Mouse (Mus musculus) c-Kit-positive CD71-negative TER-119-negative erythroid progenitor cells, embryonic 14.5 days (primary cell): ENCODE data around the gene Ppp6r2.

Source experiments
- DNase-seq: peaks from one replicate; pipeline ENCODE4 v3.0.0-alpha.2; 2013; ENCODE audit warnings: low read depth

The Ppp6r2 gene

GRCm38 (mm10) chr15:89210915-89211715, at the start of gene Ppp6r2:
Gene Ppp6r2 (plus strand): TSS chr15:89211553.
- no peak for DNase-seq

- DNase-seq = no peak
Observed at GRCm38 (mm10) chr15:89165478-89165877, 45.9 kb upstream of the Ppp6r2 start.

- DNase-seq = no peak
Observed at GRCm38 (mm10) chr15:89168922-89169321, 42.4 kb upstream of the Ppp6r2 start.

DNA sequence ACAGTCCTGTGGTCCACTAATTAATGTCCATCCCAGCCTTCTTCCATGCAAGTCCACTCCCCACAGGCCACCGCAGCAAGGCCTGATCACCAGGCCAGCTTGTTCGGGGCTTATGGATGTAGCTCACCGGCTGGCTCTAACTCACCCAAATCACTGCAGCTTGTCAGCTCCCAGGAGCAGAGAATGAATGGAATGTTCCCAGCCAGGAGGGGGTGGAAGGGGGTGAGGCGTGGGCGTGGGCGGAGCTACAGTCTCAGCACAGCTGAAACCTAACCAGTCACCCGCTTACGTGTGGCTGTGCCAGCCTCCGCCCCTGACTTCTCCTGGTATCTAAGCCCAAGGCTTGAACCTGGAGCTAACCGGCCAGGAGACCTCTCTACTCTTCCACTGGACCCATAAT, 41.9 kb upstream of the Ppp6r2 start:
- DNase-seq = no peak

GRCm38 (mm10) chr15:89170102-89170501, 41.3 kb upstream of the Ppp6r2 start:
- DNase-seq = no peak

GRCm38 (mm10) chr15:89171526-89172051, 39.8 kb upstream of the Ppp6r2 start:
- DNase-seq = no peak

DNA sequence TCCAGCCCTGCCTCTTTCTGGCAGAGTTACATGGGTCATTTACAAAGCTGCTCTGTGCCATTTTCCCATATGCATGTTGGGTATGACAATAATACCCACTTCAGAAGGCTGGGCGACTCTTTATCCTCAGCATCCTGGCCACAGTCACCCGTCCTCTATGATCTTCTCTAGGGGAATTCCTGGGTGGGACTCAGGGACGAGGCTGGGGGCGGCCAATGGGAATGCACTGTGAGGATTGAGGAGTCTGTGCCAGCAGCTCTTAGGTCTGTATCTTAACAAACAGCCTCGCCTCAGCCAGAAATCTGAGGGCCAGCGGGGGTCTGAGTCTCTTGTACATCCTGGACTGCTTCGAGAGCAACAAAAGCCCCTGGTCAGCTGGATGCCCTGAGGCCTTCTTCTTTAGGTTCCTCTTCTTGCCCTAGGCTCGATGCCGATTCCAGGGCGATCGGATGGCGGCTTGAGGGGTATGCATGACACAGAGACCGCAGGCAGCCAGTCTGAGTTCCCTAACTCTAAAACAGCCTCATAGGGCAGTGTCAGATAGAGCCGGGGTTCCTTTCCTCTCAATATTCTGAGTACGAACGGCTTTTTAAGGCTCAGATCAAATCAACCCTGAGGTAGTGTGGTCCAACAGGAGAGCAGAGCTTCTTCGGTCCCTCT, 38.9 kb upstream of the Ppp6r2 start:
- DNase-seq = no peak

DNA sequence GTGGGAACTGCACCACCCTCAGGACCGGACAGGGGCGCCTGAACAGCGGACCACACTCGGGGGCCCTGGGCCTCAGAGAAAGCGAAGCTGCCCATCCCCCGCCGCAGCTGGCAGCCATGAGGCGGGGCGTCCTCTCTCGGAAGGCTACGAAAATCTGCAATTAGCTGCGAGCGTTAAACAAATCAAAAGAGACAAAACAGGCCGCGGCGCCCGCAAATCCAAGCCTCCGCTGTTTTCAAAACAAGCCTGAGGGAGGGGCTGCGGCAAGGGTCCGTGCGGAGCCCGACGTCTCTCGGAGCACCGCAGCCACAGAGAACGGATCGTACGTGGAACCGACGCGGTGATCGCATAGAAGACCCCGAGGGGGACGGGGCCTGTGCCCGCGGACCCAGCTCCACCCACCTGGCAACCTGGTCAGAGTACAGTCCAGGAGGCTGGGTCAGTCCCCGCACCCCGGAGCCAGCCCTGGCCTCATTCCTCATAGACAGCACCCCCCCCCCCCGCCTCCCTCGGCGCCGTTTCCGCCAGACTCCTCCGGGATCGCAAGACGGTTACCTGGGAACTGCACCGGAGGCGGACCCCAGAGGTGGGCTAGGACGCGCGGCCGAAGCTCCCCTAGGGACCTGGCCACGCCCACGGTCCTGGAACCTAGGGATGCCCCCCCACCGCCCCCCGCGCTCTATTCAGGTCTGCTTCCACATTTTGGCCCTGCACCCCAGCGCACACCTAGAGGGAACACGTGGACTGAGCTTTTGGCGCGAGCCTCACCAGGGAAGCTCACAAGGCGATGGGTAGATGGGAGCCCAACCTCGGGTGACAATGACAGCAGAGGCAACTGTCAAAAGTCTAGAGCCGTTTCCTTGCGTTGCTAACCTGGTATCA, 38.1 kb upstream of the Ppp6r2 start:
- DNase-seq = no peak

- DNase-seq = no peak
Observed at GRCm38 (mm10) chr15:89173906-89174214, 37.5 kb upstream of the Ppp6r2 start.

GRCm38 (mm10) chr15:89174889-89175339, 36.4 kb upstream of the Ppp6r2 start:
- no peak for DNase-seq

DNA sequence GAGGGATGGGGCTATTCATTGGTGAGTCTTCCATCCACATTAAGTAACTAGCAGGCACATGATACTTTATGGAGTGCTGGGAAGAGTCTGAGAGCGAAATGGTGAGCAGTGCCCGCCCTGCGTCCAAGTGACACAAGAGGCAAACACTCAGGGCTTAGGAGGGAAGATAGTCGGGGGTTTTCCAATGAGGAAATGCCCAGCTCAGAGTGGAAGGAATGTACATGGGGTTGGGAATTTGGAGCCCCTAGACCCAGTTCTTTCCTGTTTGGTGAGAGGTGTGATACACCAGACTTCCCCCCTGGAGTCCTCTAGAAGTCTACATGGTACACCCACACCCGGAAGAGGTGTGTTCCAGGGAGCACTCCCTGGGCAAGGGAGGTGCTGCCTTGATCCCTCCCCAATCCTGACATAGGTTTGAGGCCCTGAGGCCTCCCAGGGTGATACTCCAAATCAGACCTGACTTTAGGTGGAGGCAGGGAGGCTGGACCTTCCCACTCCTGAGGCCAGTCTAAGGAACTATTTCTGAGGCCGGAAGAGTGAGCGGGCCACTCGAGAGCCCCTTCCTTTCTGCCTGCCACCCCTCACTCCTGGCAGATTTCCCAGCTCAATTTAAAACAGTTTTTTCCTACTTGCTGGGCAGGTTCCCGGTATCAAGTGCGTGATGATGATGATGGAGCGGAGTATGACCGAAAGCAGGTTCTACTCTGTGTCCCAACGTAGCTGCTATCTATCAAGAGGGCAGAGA, 35.8 kb upstream of the Ppp6r2 start:
- no peak for DNase-seq

DNA sequence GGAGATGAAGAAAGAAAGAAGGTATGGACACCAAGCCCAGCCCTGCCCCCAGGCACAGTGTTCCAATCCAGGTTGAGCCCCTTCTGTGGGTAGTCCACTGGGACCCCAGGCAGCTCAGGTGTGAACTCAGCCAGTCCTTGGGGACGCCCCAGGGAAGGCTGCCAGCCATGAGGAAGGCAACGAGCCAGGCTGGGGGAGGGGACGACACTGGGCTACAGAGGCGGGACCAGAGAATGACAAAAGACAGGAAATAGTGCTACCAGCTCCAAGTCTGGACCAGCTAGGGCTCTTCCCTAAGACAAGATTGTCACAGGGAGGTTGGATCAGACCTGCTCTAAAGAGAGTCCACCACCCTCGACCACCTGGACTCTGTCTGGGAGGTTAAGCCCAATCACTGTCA, 34.2 kb upstream of the Ppp6r2 start:
- no peak for DNase-seq

GRCm38 (mm10) chr15:89177576-89178259, 33.6 kb upstream of the Ppp6r2 start:
- no peak for DNase-seq

GRCm38 (mm10) chr15:89178260-89178860, 33.0 kb upstream of the Ppp6r2 start:
- DNase-seq = no peak

GRCm38 (mm10) chr15:89178954-89179629, 32.3 kb upstream of the Ppp6r2 start:
- DNase-seq = no peak

DNA sequence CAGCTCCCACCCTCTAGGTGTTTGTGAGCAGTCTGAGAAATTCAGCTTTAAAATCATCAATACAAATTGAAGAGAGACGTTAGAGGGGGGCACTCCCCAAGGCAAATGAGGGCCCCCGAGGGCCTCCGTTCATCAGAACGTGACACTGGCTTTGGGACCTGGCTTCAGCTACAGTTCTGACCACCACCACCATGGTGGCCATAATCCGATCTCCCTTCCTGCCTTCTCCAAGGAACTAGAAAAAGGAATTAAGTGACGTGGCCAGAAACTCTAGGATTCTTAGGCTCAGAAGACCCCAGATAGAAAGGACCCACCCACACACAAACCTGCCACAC, 31.8 kb upstream of the Ppp6r2 start:
- DNase-seq = no peak

DNA sequence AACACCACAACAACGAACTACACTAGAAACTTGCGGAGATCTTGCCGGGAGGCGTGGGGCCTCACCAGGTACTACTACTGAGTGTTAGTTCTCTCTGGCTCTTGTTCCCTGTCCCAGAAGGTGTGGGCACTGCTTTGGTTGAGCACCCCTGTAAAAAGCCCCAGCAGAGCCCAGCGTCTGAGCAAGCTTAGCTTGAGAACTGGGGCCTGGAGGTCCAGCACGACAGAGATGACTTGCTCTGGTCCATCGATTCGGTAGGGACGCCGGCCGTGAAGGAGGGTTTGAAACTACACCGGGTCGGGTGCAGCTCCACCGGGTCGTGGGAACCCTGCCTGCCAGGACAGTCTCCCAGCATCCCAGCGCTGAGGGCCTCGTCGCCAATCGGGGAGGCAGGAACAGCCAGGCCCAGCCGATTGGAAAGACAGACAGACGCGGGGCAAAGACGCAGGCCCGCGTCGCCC, 31.2 kb upstream of the Ppp6r2 start:
- no peak for DNase-seq

GRCm38 (mm10) chr15:89180571-89181229, 30.7 kb upstream of the Ppp6r2 start, which contains the start of gene Plxnb2:
Gene Plxnb2 (minus strand): TSS chr15:89180788.
- DNase-seq = no peak

GRCm38 (mm10) chr15:89181561-89182270, 29.6 kb upstream of the Ppp6r2 start:
- no peak for DNase-seq
